22 mouse cellular contexts compared by ENCODE assay signal in genomic region chr6:137687667-137688066, GRCm38 (mm10).
"Had no signal": no experiment of that assay in that cellular context is flagged by ENCODE, and none has a peak within 500 bp of the region (broad histone marks: within the 10 kb centered on the region; RNA-seq: fewer than 3 reads in every experiment).

No protein-coding gene starts in this region.

- H3K9me3 ChIP-seq: heart, embryonic 12.5 days; hindbrain, embryonic 13.5 days; hindbrain, embryonic 15.5 days; intestine, embryonic 15.5 days; limb, embryonic 10.5 days; limb, embryonic 12.5 days; liver, embryonic 13.5 days; liver, embryonic 15.5 days had no signal

- DNase-seq: gastrocnemius, postnatal 14 days; gastrocnemius, postnatal 36 days; heart, postnatal 10 days; kidney, adult 18-20 months; kidney, adult 8-10 months; kidney, postnatal 10 days; kidney, postnatal 25 days; kidney, postnatal 4 days; liver; liver, embryonic 13.5 days had no signal

- H3K36me3 ChIP-seq: heart, embryonic 12.5 days; hindbrain, embryonic 13.5 days; hindbrain, embryonic 15.5 days; intestine, embryonic 15.5 days; limb, embryonic 10.5 days; limb, embryonic 12.5 days; liver, embryonic 13.5 days; liver, embryonic 15.5 days had no signal

- ATAC-seq: inflammation-experienced regulatory T-cells, adult 6 months; intestine, embryonic 15.5 days; intestine, postnatal 0 days had no signal

- H3K4me3 ChIP-seq: heart, embryonic 12.5 days; hindbrain, embryonic 13.5 days; hindbrain, embryonic 15.5 days; intestine, embryonic 15.5 days; layer of hippocampus, adult 2 months; left cerebral cortex, adult 2 months; limb, embryonic 10.5 days; limb, embryonic 12.5 days; liver, embryonic 13.5 days; liver, embryonic 15.5 days had no signal

- H3K4me1 ChIP-seq: hindbrain, embryonic 13.5 days; hindbrain, embryonic 15.5 days; intestine, embryonic 15.5 days; limb, embryonic 10.5 days; liver, embryonic 13.5 days; liver, embryonic 15.5 days had no signal

- H3K27ac ChIP-seq: hindbrain, embryonic 13.5 days; hindbrain, embryonic 15.5 days; intestine, embryonic 15.5 days; layer of hippocampus, adult 2 months; left cerebral cortex, adult 2 months; limb, embryonic 10.5 days; limb, embryonic 12.5 days; liver, embryonic 13.5 days; liver, embryonic 15.5 days had no signal

- H3K9ac ChIP-seq: heart, embryonic 12.5 days; hindbrain, embryonic 13.5 days; hindbrain, embryonic 15.5 days; intestine, embryonic 15.5 days; limb, embryonic 12.5 days; liver, embryonic 13.5 days; liver, embryonic 15.5 days had no signal

- H3K27me3 ChIP-seq: heart, embryonic 12.5 days; hindbrain, embryonic 13.5 days; hindbrain, embryonic 15.5 days; intestine, embryonic 15.5 days; limb, embryonic 12.5 days; liver, embryonic 13.5 days; liver, embryonic 15.5 days had no signal

- H3K4me2 ChIP-seq: heart, embryonic 12.5 days; hindbrain, embryonic 13.5 days; hindbrain, embryonic 15.5 days; intestine, embryonic 15.5 days; limb, embryonic 12.5 days; liver, embryonic 11.5 days; liver, embryonic 13.5 days; liver, embryonic 15.5 days had no signal
